Mouse (Mus musculus) forebrain, postnatal 0 days (tissue): ENCODE measurements around the gene Fam3c. TPM values are rescaled to one million over a fixed set of nuclear protein-coding genes. Genes with fewer than 3 reads are reported as not detected.

Experiments used
- ATAC-seq: fragments of 200-750 bp; cut with Nextera tagmentation; 2 replicates; pipeline ENCODE4 v1.8.0; 2017; ENCODE audit warnings: mild to moderate bottlenecking, moderate library complexity
- DNase-seq: peaks from one replicate; pipeline ENCODE4 v3.0.0-alpha.2; 2015
- H3K27ac ChIP-seq: fragments of 300-500 bp; sonication (generic); 2 replicates; pipeline ENCODE4 v1.5.1; 2014; ENCODE audit warnings: low read depth, mild to moderate bottlenecking, antibody characterized with exemption, low read length, moderate library complexity, mixed read lengths
- H3K27me3 ChIP-seq: fragments of 300-500 bp; sonication (generic); 2 replicates; pipeline ENCODE4 v1.6.1; 2014; ENCODE audit warnings: mild to moderate bottlenecking, low read length, mixed read lengths; ENCODE audit not compliant: insufficient read depth
- H3K36me3 ChIP-seq: fragments of 300-500 bp; sonication (generic); 2 replicates; pipeline ENCODE4 v1.6.1; 2014; ENCODE audit warnings: mild to moderate bottlenecking, moderate library complexity; ENCODE audit not compliant: insufficient read depth
- H3K4me1 ChIP-seq: fragments of 300-500 bp; sonication (generic); 2 replicates; pipeline ENCODE4 v1.6.1; 2014; ENCODE audit warnings: antibody characterized with exemption; ENCODE audit not compliant: insufficient read depth
- H3K4me2 ChIP-seq: fragments of 300-500 bp; sonication (generic); 2 replicates; pipeline ENCODE4 v1.6.1; 2014; ENCODE audit warnings: low read depth, mild to moderate bottlenecking, moderate library complexity
- H3K4me3 ChIP-seq: fragments of 300-500 bp; sonication (generic); 2 replicates; pipeline ENCODE4 v1.5.1; 2014; ENCODE audit warnings: low read depth, low read length, mixed read lengths
- H3K9ac ChIP-seq: fragments of 300-500 bp; sonication (generic); 2 replicates; pipeline ENCODE4 v1.6.1; 2014; ENCODE audit warnings: mild to moderate bottlenecking
- H3K9me3 ChIP-seq: fragments of 300-500 bp; sonication (generic); 2 replicates; pipeline ENCODE4 v1.6.1; 2016; ENCODE audit warnings: low read length
- CTCF ChIP-seq: sonication (generic); IDR thresholded peaks from 2 replicates; pipeline ENCODE4 v1.5.1; 2016; ENCODE audit warnings: antibody characterized with exemption, control low read depth, low read depth
- WGBS: fragments of 180-500 bp; shearing (Covaris S2); extraction: QIAGEN DNeasy Blood & Tissue Kit; methylation state at CpG from one replicate; pipeline ENCODE4 v1.1.7; 2014; 5-methylcytosine and 5-hydroxymethylcytosine counted together
- polyA plus RNA-seq: library from polyadenylated mRNA; unstranded; fragments of >200 nt; fragmentation: Nextera tagmentation; extraction: Ambion mirVana; gene quantifications from 2 replicates; pipeline ENCODE4 v1.2.1, GENCODE M21; 2015
- total RNA-seq: library from RNA; depleted of rRNA; stranded (reverse); fragments of >200 nt; gene quantifications from 2 replicates; pipeline ENCODE4 v1.2.3, GENCODE M21; 2014; rRNA removed

Fam3c gene
- total and polyA plus RNA-seq, 2 experiments from 2014 or later = 49.7 to 98.9 TPM

DNA sequence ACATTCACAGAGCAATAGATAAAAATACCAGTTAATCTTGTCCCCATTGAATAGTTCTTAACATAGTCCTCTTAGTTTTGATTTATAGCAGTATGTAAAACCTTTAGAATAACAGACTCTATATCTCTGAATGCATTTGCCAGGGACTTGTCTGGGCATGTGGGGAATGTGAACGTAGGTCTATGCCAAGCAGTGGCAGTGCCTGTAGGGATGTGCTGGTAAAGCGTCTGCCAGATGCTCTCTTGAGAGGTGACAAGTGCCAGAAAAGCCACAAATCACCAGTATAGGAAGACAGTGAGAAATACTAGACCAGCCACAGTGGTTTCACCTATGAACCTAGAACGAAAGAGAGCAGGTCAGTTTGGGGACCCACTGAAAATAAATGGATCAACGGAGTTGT, 93.5 kb downstream of the Fam3c start:
- no peaks in the 10 kb centered on the region for H3K4me1 ChIP-seq
- ATAC-seq = no peak; the same call in 1 of the 2 replicates
- H3K27me3 ChIP-seq = no peaks in the 10 kb centered on the region
- H3K27ac ChIP-seq = no peak overlapping the region
- H3K9ac ChIP-seq = no peak overlapping the region
- no peaks in the 10 kb centered on the region for H3K36me3 ChIP-seq
- 75% methylated on average over 4 of the region's 4 CpGs for WGBS
- H3K4me3 ChIP-seq = no peak overlapping the region
- no peak overlapping the region for H3K4me2 ChIP-seq
- no peak for DNase-seq
- H3K9me3 ChIP-seq = no peaks in the 10 kb centered on the region
- no peak for TF ChIP-seq CTCF

DNA sequence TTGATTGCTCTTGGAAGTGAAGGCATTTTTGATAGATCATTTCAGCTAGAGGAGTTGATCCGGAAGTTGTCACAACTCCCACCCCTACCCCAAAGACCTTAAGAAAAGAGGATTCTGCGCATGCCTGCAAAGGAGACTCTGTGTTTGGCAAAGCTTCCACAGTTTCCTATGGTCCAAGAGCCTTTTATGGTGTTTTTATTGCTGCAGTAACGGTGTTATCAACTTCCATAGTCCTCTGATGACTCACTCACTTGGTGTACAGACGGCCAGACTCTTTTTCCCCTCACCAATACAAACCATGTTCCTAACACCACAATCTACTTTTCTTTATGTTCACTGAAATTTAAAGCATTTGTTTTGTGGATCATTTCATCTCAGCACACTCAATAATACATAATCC, 97.3 kb downstream of the Fam3c start:
- Histone ChIP-seq H3K27me3 (no peaks in the 10 kb centered on the region), H3K4me1 (no peaks in the 10 kb centered on the region), H3K36me3 (no peaks in the 10 kb centered on the region), H3K27ac (no peak overlapping the region), H3K9me3 (no peaks in the 10 kb centered on the region), H3K4me2 (no peak overlapping the region), H3K4me3 (no peak overlapping the region), H3K9ac (no peak overlapping the region)
- DNase-seq (no peak), ATAC-seq (no peak)
- 90% methylated on average over 4 of the region's 4 CpGs for WGBS
- no peak for TF ChIP-seq CTCF

Other genes starting within 250 kb of the Fam3c start
- gene Wnt16, start 68.0 kb downstream of the Fam3c start, total RNA-seq = 1.1 TPM in 2 replicates
- gene Wnt16, start 68.0 kb downstream of the Fam3c start, polyA plus RNA-seq = 0.31 and 0.34 TPM in 2 replicates